Mouse (Mus musculus): ENCODE measurements around the gene Tdrd1. TPM values are rescaled to one million over a fixed set of nuclear protein-coding genes. Genes with fewer than 3 reads are reported as not detected.
"Not testable (repeated sequence)": the region's sequence is repeated elsewhere in the genome, so short reads cannot be mapped to it uniquely, and the experiment has no call there.

Gene Tdrd1
- polyA plus RNA-seq (2015; fragmentation: Nextera tagmentation; extraction: Ambion mirVana), result 0.31 and 0.61 TPM in 2 replicates

GRCm38 (mm10) chr19:56826047-56826631 lies at the start of gene Tdrd1:
Gene Tdrd1, plus strand, starts transcription at chr19:56826209.
- 51% methylated on average over 44 of the region's 44 CpGs for WGBS
- peaks cover 12% of the 10 kb centered on the region for H3K4me1 ChIP-seq (replicated peaks)
- H3K36me3 ChIP-seq, result no peaks in the 10 kb centered on the region
- H3K4me2 ChIP-seq, result peak within 1 kb of the TSS; percentile 57
- H3K27ac ChIP-seq, result no peak within 1 kb of the TSS
- no peak within 1 kb of the TSS for H3K9ac ChIP-seq
- peak within 1 kb of the TSS; percentile 20 for H3K4me3 ChIP-seq
- no peaks in the 10 kb centered on the region for H3K9me3 ChIP-seq (replicated peaks)
- ATAC-seq (replicated peaks; ENCODE audit: insufficient number of reproducible peaks, insufficient read depth, low FRiP score, low read depth), result no peak
- 0 out of 2 replicates have a peak, but pooled peaks cover 4% of the 10 kb centered on the region for H3K27me3 ChIP-seq

GRCm38 (mm10) chr19:56776719-56777382 lies 49.2 kb upstream of the Tdrd1 start:
- 20% methylated on average over 16 of the region's 16 CpGs for WGBS
- Histone ChIP-seq H3K9ac (no peak overlapping the region), H3K27ac (no peak overlapping the region), H3K4me2 (peak overlapping the region; percentile 65), H3K27me3 (no peaks in the 10 kb centered on the region), H3K9me3 (replicated peaks) (no peaks in the 10 kb centered on the region), H3K36me3 (no peaks in the 10 kb centered on the region), H3K4me3 (peak overlapping the region; percentile 35), H3K4me1 (replicated peaks) (peaks cover 52% of the 10 kb centered on the region)
- 0 out of 2 replicates have a peak, but pooled peaks have one; percentile 13 for ATAC-seq (replicated peaks; ENCODE audit: insufficient number of reproducible peaks, insufficient read depth, low FRiP score, low read depth)

GRCm38 (mm10) chr19:56778532-56778931 lies 47.5 kb upstream of the Tdrd1 start:
- not testable (repeated sequence) for H3K27ac ChIP-seq; ATAC-seq (replicated peaks; ENCODE audit: insufficient number of reproducible peaks, insufficient read depth, low FRiP score, low read depth); H3K36me3 ChIP-seq; H3K4me2 ChIP-seq; H3K27me3 ChIP-seq; H3K9ac ChIP-seq; H3K9me3 ChIP-seq (replicated peaks); H3K4me3 ChIP-seq
- peaks cover 41% of the 10 kb centered on the region for H3K4me1 ChIP-seq (replicated peaks)
- 91% methylated on average over 7 of the region's 7 CpGs for WGBS

GRCm38 (mm10) chr19:56787911-56788310 lies 38.1 kb upstream of the Tdrd1 start:
- Histone ChIP-seq H3K4me3 (no peak overlapping the region), H3K27me3 (no peaks in the 10 kb centered on the region), H3K27ac (no peak overlapping the region), H3K4me2 (no peak overlapping the region), H3K9ac (no peak overlapping the region), H3K4me1 (replicated peaks) (no peaks in the 10 kb centered on the region), H3K36me3 (peaks cover 34% of the 10 kb centered on the region), H3K9me3 (replicated peaks) (no peaks in the 10 kb centered on the region)
- 81% methylated on average over 7 of the region's 7 CpGs for WGBS
- no peak for ATAC-seq (replicated peaks; ENCODE audit: insufficient number of reproducible peaks, insufficient read depth, low FRiP score, low read depth)

GRCm38 (mm10) chr19:56788952-56789351 lies 37.1 kb upstream of the Tdrd1 start:
- Histone ChIP-seq H3K9ac (no peak overlapping the region), H3K27me3 (no peaks in the 10 kb centered on the region), H3K4me1 (replicated peaks) (no peaks in the 10 kb centered on the region), H3K9me3 (replicated peaks) (no peaks in the 10 kb centered on the region), H3K27ac (no peak overlapping the region), H3K4me3 (no peak overlapping the region), H3K4me2 (no peak overlapping the region), H3K36me3 (peaks cover 42% of the 10 kb centered on the region)
- 88% methylated on average over 5 of the region's 5 CpGs for WGBS
- ATAC-seq (replicated peaks; ENCODE audit: insufficient number of reproducible peaks, insufficient read depth, low FRiP score, low read depth), result no peak

GRCm38 (mm10) chr19:56797376-56797775 lies 28.6 kb upstream of the Tdrd1 start:
- no peak overlapping the region for H3K4me2 ChIP-seq
- H3K36me3 ChIP-seq, result peaks cover 84% of the 10 kb centered on the region
- no peak overlapping the region for H3K4me3 ChIP-seq
- no peaks in the 10 kb centered on the region for H3K27me3 ChIP-seq
- H3K9ac ChIP-seq, result no peak overlapping the region
- H3K4me1 ChIP-seq (replicated peaks), result peaks cover 24% of the 10 kb centered on the region
- no peak for ATAC-seq (replicated peaks; ENCODE audit: insufficient number of reproducible peaks, insufficient read depth, low FRiP score, low read depth)
- H3K9me3 ChIP-seq (replicated peaks), result no peaks in the 10 kb centered on the region
- WGBS, result 91% methylated on average over 11 of the region's 11 CpGs
- H3K27ac ChIP-seq, result no peak overlapping the region

GRCm38 (mm10) chr19:56800226-56800625 lies 25.8 kb upstream of the Tdrd1 start:
- no peak overlapping the region for H3K4me2 ChIP-seq
- peak overlapping the region; percentile 70; the same call in 1 of the 2 replicates for H3K27ac ChIP-seq
- no peak overlapping the region for H3K9ac ChIP-seq
- no peak overlapping the region for H3K4me3 ChIP-seq
- H3K4me1 ChIP-seq (replicated peaks), result peaks cover 31% of the 10 kb centered on the region
- H3K27me3 ChIP-seq, result no peaks in the 10 kb centered on the region
- peaks cover 72% of the 10 kb centered on the region for H3K36me3 ChIP-seq
- H3K9me3 ChIP-seq (replicated peaks), result no peaks in the 10 kb centered on the region
- 38% methylated on average over 8 of the region's 8 CpGs for WGBS
- no peak for ATAC-seq (replicated peaks; ENCODE audit: insufficient number of reproducible peaks, insufficient read depth, low FRiP score, low read depth)

GRCm38 (mm10) chr19:56800930-56801655 lies 24.9 kb upstream of the Tdrd1 start:
- Histone ChIP-seq H3K9me3 (replicated peaks) (no peaks in the 10 kb centered on the region), H3K36me3 (peaks cover 72% of the 10 kb centered on the region), H3K27ac (peak overlapping the region; percentile 70), H3K9ac (no peak overlapping the region), H3K4me3 (no peak overlapping the region), H3K4me1 (replicated peaks) (peaks cover 31% of the 10 kb centered on the region), H3K27me3 (no peaks in the 10 kb centered on the region), H3K4me2 (no peak overlapping the region)
- peak; percentile 63 for ATAC-seq (replicated peaks; ENCODE audit: insufficient number of reproducible peaks, insufficient read depth, low FRiP score, low read depth)
- 25% methylated on average over 7 of the region's 7 CpGs for WGBS

- WGBS, result 48% methylated on average over 10 of the region's 10 CpGs
- Histone ChIP-seq H3K4me1 (replicated peaks) (peaks cover 31% of the 10 kb centered on the region), H3K4me3 (no peak overlapping the region), H3K36me3 (peaks cover 70% of the 10 kb centered on the region), H3K4me2 (no peak overlapping the region), H3K9ac (no peak overlapping the region), H3K9me3 (replicated peaks) (no peaks in the 10 kb centered on the region), H3K27me3 (no peaks in the 10 kb centered on the region), H3K27ac (peak overlapping the region; percentile 70)
- peak; percentile 41 for ATAC-seq (replicated peaks; ENCODE audit: insufficient number of reproducible peaks, insufficient read depth, low FRiP score, low read depth)
Observed at GRCm38 (mm10) chr19:56801656-56802351, 24.2 kb upstream of the Tdrd1 start.

GRCm38 (mm10) chr19:56802352-56802746 lies 23.7 kb upstream of the Tdrd1 start:
- peaks cover 73% of the 10 kb centered on the region for H3K36me3 ChIP-seq
- H3K27me3 ChIP-seq, result no peaks in the 10 kb centered on the region
- H3K27ac ChIP-seq, result peak overlapping the region; percentile 70
- H3K9ac ChIP-seq, result no peak overlapping the region
- no peaks in the 10 kb centered on the region for H3K9me3 ChIP-seq (replicated peaks)
- ATAC-seq (replicated peaks; ENCODE audit: insufficient number of reproducible peaks, insufficient read depth, low FRiP score, low read depth), result no peak
- H3K4me1 ChIP-seq (replicated peaks), result peaks cover 31% of the 10 kb centered on the region
- no peak overlapping the region for H3K4me2 ChIP-seq
- no peak overlapping the region for H3K4me3 ChIP-seq
- 69% methylated on average over 3 of the region's 3 CpGs for WGBS

- no peak overlapping the region for H3K9ac ChIP-seq
- H3K27me3 ChIP-seq, result no peaks in the 10 kb centered on the region
- peaks cover 70% of the 10 kb centered on the region for H3K36me3 ChIP-seq
- H3K4me1 ChIP-seq (replicated peaks), result peaks cover 28% of the 10 kb centered on the region
- ATAC-seq (replicated peaks; ENCODE audit: insufficient number of reproducible peaks, insufficient read depth, low FRiP score, low read depth), result no peak
- WGBS, result 82% methylated on average over 2 of the region's 2 CpGs
- no peak overlapping the region for H3K4me2 ChIP-seq
- H3K9me3 ChIP-seq (replicated peaks), result no peaks in the 10 kb centered on the region
- H3K4me3 ChIP-seq, result no peak overlapping the region
- H3K27ac ChIP-seq, result no peak overlapping the region
Observed at GRCm38 (mm10) chr19:56805366-56805765, 20.6 kb upstream of the Tdrd1 start.

Data from heart, embryonic 15.5 days (tissue).